Mouse (Mus musculus) lung, adult 18-20 months (tissue): Measurements from ENCODE around the gene Pbld1.
A peak's percentile ranks its signal among the peaks of the same experiment; 100 is the strongest.
"Not testable (repeated sequence)": the region's sequence is repeated elsewhere in the genome, so short reads cannot be mapped to it uniquely, and the experiment has no call there.

Experiments used
- DNase-seq, 2 experiments: peaks; one replicate each; pipeline ENCODE4 v3.0.0; 2022; ENCODE audit warnings: mixed read lengths in 2 of 2

Gene Pbld1

GRCm38 (mm10) chr10:63043154-63043553 lies 16.8 kb upstream of the Pbld1 start:
- no peak for DNase-seq

GRCm38 (mm10) chr10:63047751-63048150 lies 12.2 kb upstream of the Pbld1 start:
- no peak for DNase-seq

GRCm38 (mm10) chr10:63049106-63049505 lies 10.9 kb upstream of the Pbld1 start:
- no peak for DNase-seq

GRCm38 (mm10) chr10:63051267-63051666 lies 8.7 kb upstream of the Pbld1 start:
- DNase-seq, result no peak

- no peak for DNase-seq
These were observed 8.0 kb upstream of the Pbld1 start for GRCm38 (mm10) chr10:63052011-63052410.

GRCm38 (mm10) chr10:63053007-63053406 lies 7.0 kb upstream of the Pbld1 start:
- no peak for DNase-seq

- DNase-seq, result not testable (repeated sequence)
These were observed 5.9 kb upstream of the Pbld1 start for GRCm38 (mm10) chr10:63054071-63054470.

GRCm38 (mm10) chr10:63054586-63054985 lies 5.4 kb upstream of the Pbld1 start:
- no peak for DNase-seq

GRCm38 (mm10) chr10:63056966-63057750 lies 2.8 kb upstream of the Pbld1 start:
- DNase-seq, result peak; percentile 56 to 72

- DNase-seq, result peak; percentile 79 to 84
These were observed 444 bp downstream of the Pbld1 start for GRCm38 (mm10) chr10:63060406-63060805.

- no peak for DNase-seq
These were observed 1.3 kb downstream of the Pbld1 start for GRCm38 (mm10) chr10:63061266-63061665.

- DNase-seq, result no peak
These were observed 2.7 kb downstream of the Pbld1 start for GRCm38 (mm10) chr10:63062696-63063095.

GRCm38 (mm10) chr10:63063365-63063764 lies 3.4 kb downstream of the Pbld1 start:
- no peak for DNase-seq

- DNase-seq, result no peak
These were observed 4.6 kb downstream of the Pbld1 start for GRCm38 (mm10) chr10:63064516-63064915.

GRCm38 (mm10) chr10:63065561-63065960 lies 5.6 kb downstream of the Pbld1 start:
- no peak for DNase-seq

- DNase-seq, result peak; percentile 77 to 86
These were observed 6.0 kb downstream of the Pbld1 start for GRCm38 (mm10) chr10:63065988-63066387.

- DNase-seq, result no peak
These were observed 26.3 kb downstream of the Pbld1 start for GRCm38 (mm10) chr10:63086304-63086703.

GRCm38 (mm10) chr10:63089103-63089757 lies 29.3 kb downstream of the Pbld1 start:
- DNase-seq, result no peak

- DNase-seq, result no peak
These were observed 30.0 kb downstream of the Pbld1 start for GRCm38 (mm10) chr10:63089758-63090571.

- no peak for DNase-seq
These were observed 32.0 kb downstream of the Pbld1 start for GRCm38 (mm10) chr10:63091915-63092314.

GRCm38 (mm10) chr10:63092616-63093550 lies 32.9 kb downstream of the Pbld1 start:
- no peak for DNase-seq

GRCm38 (mm10) chr10:63096757-63097156 lies 36.8 kb downstream of the Pbld1 start:
- no peak for DNase-seq
